In the genomic region with DNA sequence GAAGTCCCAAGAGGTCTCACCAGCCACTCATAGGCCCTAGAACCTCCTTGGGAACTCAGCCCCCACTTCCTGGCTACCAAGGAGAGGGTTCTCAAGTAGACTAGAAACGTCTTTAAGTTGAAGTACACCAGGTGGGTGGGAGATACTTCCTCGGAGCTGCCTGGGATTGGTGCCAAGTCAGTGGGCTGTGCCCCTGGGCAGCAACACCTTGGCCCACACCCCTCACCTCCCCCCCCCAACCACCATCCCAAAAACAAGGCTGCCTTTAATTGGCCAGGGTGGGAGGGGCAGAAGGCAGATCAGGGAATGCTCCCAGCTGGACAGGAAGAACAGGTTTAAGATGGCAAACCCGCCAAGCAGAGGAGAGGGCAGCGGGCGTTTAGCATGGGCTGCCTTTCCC, we compare ENCODE assay signal across 14 mouse cellular contexts. TPM values are rescaled to one million over a fixed set of nuclear protein-coding genes. Genes with fewer than 3 reads are reported as not detected.
DNase-seq lines count a peak whose midpoint lies in the region; ATAC-seq and TF ChIP-seq lines count a peak whose summit lies in the region.
"Had no signal": no experiment of that assay in that cellular context is flagged by ENCODE, and none has a peak within 500 bp of the region (broad histone marks: within the 10 kb centered on the region; RNA-seq: fewer than 3 reads in every experiment).

No protein-coding gene starts in this region.

- H3K27ac ChIP-seq in liver, adult 2 months (replicated peaks; ENCODE audit: insufficient read depth, low read depth, low read length): peak overlapping the region; percentile 80; the same call in 1 of the 2 replicates
- no peak overlapping the region for H3K27ac ChIP-seq in liver, embryonic 12.5 days
- H3K27ac ChIP-seq in stomach, embryonic 14.5 days (ENCODE audit: low read length): no peak overlapping the region
- H3K27ac ChIP-seq in midbrain, embryonic 14.5 days (replicated peaks; ENCODE audit: low read depth, low read length): no peak overlapping the region
- H3K27ac ChIP-seq: forebrain, embryonic 13.5 days had no signal

- H3K4me3 ChIP-seq in liver, adult 2 months (ENCODE audit: insufficient read depth, low read depth, low read length): peak overlapping the region; percentile 75
- H3K4me3 ChIP-seq in liver, embryonic 12.5 days: no peak overlapping the region
- H3K4me3 ChIP-seq in stomach, embryonic 14.5 days (ENCODE audit: low read depth, low read length): no peak overlapping the region
- no peak overlapping the region for H3K4me3 ChIP-seq in midbrain, embryonic 14.5 days (replicated peaks; ENCODE audit: low read depth, low read length)
- H3K4me3 ChIP-seq: forebrain, embryonic 13.5 days had no signal

- H3K27me3 ChIP-seq in liver, adult 2 months (ENCODE audit: control insufficient read depth, insufficient read depth, low read length): no peaks in the 10 kb centered on the region
- peaks cover 75% of the 10 kb centered on the region for H3K27me3 ChIP-seq in liver, embryonic 12.5 days (replicated peaks)
- no peaks in the 10 kb centered on the region for H3K27me3 ChIP-seq in stomach, embryonic 14.5 days (ENCODE audit: control insufficient read depth, insufficient read depth, low read length)
- H3K27me3 ChIP-seq in midbrain, embryonic 14.5 days (ENCODE audit: control insufficient read depth, insufficient read depth, low read length): peaks cover 15% of the 10 kb centered on the region

- intact Hi-C loops in left cerebral cortex, postnatal 25 days (cut with DNase I): no loop called here

- no peak for ATAC-seq in liver, embryonic 12.5 days
- ATAC-seq in stomach, embryonic 14.5 days (ENCODE audit: insufficient number of reproducible peaks, insufficient read depth, low FRiP score, low read depth): no peak
- no peak for ATAC-seq in midbrain, embryonic 14.5 days (ENCODE audit: low FRiP score, low TSS enrichment)
- ATAC-seq: forebrain, embryonic 13.5 days had no signal

- no peaks in the 10 kb centered on the region for H3K9me3 ChIP-seq in liver, embryonic 12.5 days (replicated peaks)
- no peaks in the 10 kb centered on the region for H3K9me3 ChIP-seq in stomach, embryonic 14.5 days (ENCODE audit: control insufficient read depth, low read depth, low read length)
- H3K9me3 ChIP-seq in midbrain, embryonic 14.5 days (ENCODE audit: control insufficient read depth, low read length): no peaks in the 10 kb centered on the region
- H3K9me3 ChIP-seq: forebrain, embryonic 13.5 days had no signal

- DNase-seq in liver, adult 2 months (ENCODE audit: extremely low read depth, low read depth, low spot score): peak; percentile 60
- peak; percentile 52 for DNase-seq in kidney, adult 9 months
- peak; percentile 82 to 86 for DNase-seq in lung, adult 18-20 months
- DNase-seq in midbrain, embryonic 14.5 days: no peak
- no peak for DNase-seq in ovary, adult 18-20 months (ENCODE audit: low spot score)
- no peak for DNase-seq in left cerebral cortex, postnatal 25 days (ENCODE audit: low spot score in 2 of 2)
- DNase-seq: retina, postnatal 1 day had no signal

- WGBS in liver, adult 2 months: 15% methylated on average over 5 of the region's 5 CpGs
- 58% methylated on average over 5 of the region's 5 CpGs for WGBS in liver, embryonic 12.5 days (ENCODE audit: insufficient replicate concordance)
- 52% methylated on average over 5 of the region's 5 CpGs for WGBS in stomach, embryonic 14.5 days
- 88% methylated on average over 5 of the region's 5 CpGs for WGBS in midbrain, embryonic 14.5 days

- H3K9ac ChIP-seq in liver, adult 2 months (ENCODE audit: low read depth, low read length): peak overlapping the region; percentile 37
- no peak overlapping the region for H3K9ac ChIP-seq in liver, embryonic 12.5 days
- no peak overlapping the region for H3K9ac ChIP-seq in stomach, embryonic 14.5 days (replicated peaks; ENCODE audit: low read depth, low read length)
- H3K9ac ChIP-seq in midbrain, embryonic 14.5 days (replicated peaks; ENCODE audit: low read length): no peak overlapping the region
- H3K9ac ChIP-seq: forebrain, embryonic 13.5 days had no signal

- peaks cover 15% of the 10 kb centered on the region; the same call in 1 of the 2 replicates for H3K36me3 ChIP-seq in liver, adult 2 months (ENCODE audit: control insufficient read depth, insufficient read depth, low read length)
- H3K36me3 ChIP-seq in liver, embryonic 12.5 days: no peaks in the 10 kb centered on the region
- no peaks in the 10 kb centered on the region for H3K36me3 ChIP-seq in stomach, embryonic 14.5 days (ENCODE audit: control insufficient read depth, insufficient read depth, low read length)
- no peaks in the 10 kb centered on the region for H3K36me3 ChIP-seq in midbrain, embryonic 14.5 days (ENCODE audit: control insufficient read depth, insufficient read depth, low read length)

- H3K4me2 ChIP-seq in liver, embryonic 12.5 days: no peak overlapping the region
- peak overlapping the region; percentile 65; the same call in 1 of the 2 replicates for H3K4me2 ChIP-seq in stomach, embryonic 14.5 days (replicated peaks; ENCODE audit: low read depth, low read length)
- no peak overlapping the region for H3K4me2 ChIP-seq in midbrain, embryonic 14.5 days (ENCODE audit: low read length)
- H3K4me2 ChIP-seq: forebrain, embryonic 13.5 days had no signal

- TF ChIP-seq CTCF in liver, adult 2 months (IDR thresholded peaks at IDR 0.05; ENCODE audit: low read depth, low read length): 0 out of 2 replicates have a peak, but pooled peaks have one; percentile 1

- 0 out of 2 replicates have a peak, but pooled peaks have one; percentile 28 for TF ChIP-seq POLR2A in liver, adult 2 months (IDR thresholded peaks at IDR 0.05; ENCODE audit: extremely low read depth, insufficient read depth, low read length)

- peaks cover 44% of the 10 kb centered on the region for H3K79me2 ChIP-seq in liver, adult 2 months (ENCODE audit: control insufficient read depth, insufficient read depth, low read length)

- H3K4me1 ChIP-seq in liver, adult 2 months (ENCODE audit: control insufficient read depth, insufficient read depth, low read length): peaks cover 15% of the 10 kb centered on the region; the same call in 1 of the 2 replicates
- H3K4me1 ChIP-seq in liver, embryonic 12.5 days: peaks cover 11% of the 10 kb centered on the region; the same call in 1 of the 2 replicates
- peaks cover 49% of the 10 kb centered on the region for H3K4me1 ChIP-seq in stomach, embryonic 14.5 days (ENCODE audit: control insufficient read depth, insufficient read depth, low read length)
- H3K4me1 ChIP-seq in midbrain, embryonic 14.5 days (ENCODE audit: control insufficient read depth, insufficient read depth, low read length): peaks cover 13% of the 10 kb centered on the region

RNA-seq across cellular contexts. Expression of a gene that starts 3.4 kb away (rescaled TPM):
- 511 and 573 TPM in 2 replicates for total RNA-seq in liver, adult 2 months (2014; rRNA removed)
- 178 and 182 TPM in 2 replicates for polyA plus RNA-seq in liver, adult 2 months (2012; rRNA removed)
- 31.3 and 31.8 TPM in 2 replicates for polyA plus RNA-seq in liver, embryonic 12.5 days (2016; fragmentation: Nextera tagmentation; extraction: Ambion mirVana)
- polyA plus RNA-seq in stomach, embryonic 14.5 days (2014; fragmentation: Nextera tagmentation; extraction: Ambion mirVana): 104 and 120 TPM in 2 replicates
- 2.4 and 4.9 TPM in 2 replicates for polyA plus RNA-seq in midbrain, embryonic 14.5 days (2014; fragmentation: Nextera tagmentation; extraction: Ambion mirVana)
- 10 to 100 TPM; 86.7 to 90.7 TPM for total RNA-seq in left cerebral cortex, postnatal 25 days (2021)

RNA-seq across cellular contexts. Expression of a gene that starts 16.4 kb away (rescaled TPM):
- total RNA-seq in liver, adult 2 months (2014; rRNA removed): 33.7 and 40.9 TPM in 2 replicates
- polyA plus RNA-seq in liver, adult 2 months (2012; rRNA removed): 145 and 157 TPM in 2 replicates
- polyA plus RNA-seq in liver, embryonic 12.5 days (2016; fragmentation: Nextera tagmentation; extraction: Ambion mirVana): 36.1 and 37.9 TPM in 2 replicates
- 65.0 and 67.6 TPM in 2 replicates for polyA plus RNA-seq in stomach, embryonic 14.5 days (2014; fragmentation: Nextera tagmentation; extraction: Ambion mirVana)
- 93.1 and 97.2 TPM in 2 replicates for polyA plus RNA-seq in midbrain, embryonic 14.5 days (2014; fragmentation: Nextera tagmentation; extraction: Ambion mirVana)
- 10 to 100 TPM; 38.0 to 39.7 TPM for total RNA-seq in left cerebral cortex, postnatal 25 days (2021)

RNA-seq across cellular contexts. Expression of a gene that starts 20.5 kb away (rescaled TPM):
- total RNA-seq in liver, adult 2 months (2014; rRNA removed): 0.46 TPM in 1 of 2 replicates, not detected in the other
- 11.7 and 14.2 TPM in 2 replicates for polyA plus RNA-seq in liver, adult 2 months (2012; rRNA removed)
- polyA plus RNA-seq in liver, embryonic 12.5 days (2016; fragmentation: Nextera tagmentation; extraction: Ambion mirVana): 4.7 and 5.2 TPM in 2 replicates
- 7.0 and 19.1 TPM in 2 replicates for polyA plus RNA-seq in stomach, embryonic 14.5 days (2014; fragmentation: Nextera tagmentation; extraction: Ambion mirVana)
- 3.4 and 5.1 TPM in 2 replicates for polyA plus RNA-seq in midbrain, embryonic 14.5 days (2014; fragmentation: Nextera tagmentation; extraction: Ambion mirVana)
- total RNA-seq in left cerebral cortex, postnatal 25 days (2021): 10 to 100 TPM; 11.4 to 13.1 TPM
- total RNA-seq: hematopoietic stem cell, adult 5-6 weeks had no signal

RNA-seq across cellular contexts. Expression of a gene that starts 33.2 kb away (rescaled TPM):
- total RNA-seq in liver, adult 2 months (2014; rRNA removed): not detected in 2 replicates
- polyA plus RNA-seq in liver, adult 2 months (2012; rRNA removed): not detected in 2 replicates
- polyA plus RNA-seq in liver, embryonic 12.5 days (2016; fragmentation: Nextera tagmentation; extraction: Ambion mirVana): not detected in 2 replicates
- not detected in 2 replicates for polyA plus RNA-seq in stomach, embryonic 14.5 days (2014; fragmentation: Nextera tagmentation; extraction: Ambion mirVana)
- polyA plus RNA-seq in midbrain, embryonic 14.5 days (2014; fragmentation: Nextera tagmentation; extraction: Ambion mirVana): not detected in 2 replicates
- not detected for total RNA-seq in left cerebral cortex, postnatal 25 days (2021)
- total RNA-seq: hematopoietic stem cell, adult 5-6 weeks had no signal
- polyA plus RNA-seq: brain, embryonic 14.5 days; forebrain, embryonic 13.5 days; gonadal fat pad, adult 2 months; limb, embryonic 11.5 days had no signal

RNA-seq across cellular contexts. Expression of a gene that starts 35.4 kb away (rescaled TPM):
- 0.07 and 0.09 TPM in 2 replicates for total RNA-seq in liver, adult 2 months (2014; rRNA removed)
- polyA plus RNA-seq in liver, adult 2 months (2012; rRNA removed): 0.04 and 0.05 TPM in 2 replicates
- polyA plus RNA-seq in liver, embryonic 12.5 days (2016; fragmentation: Nextera tagmentation; extraction: Ambion mirVana): 0.28 and 0.41 TPM in 2 replicates
- polyA plus RNA-seq in stomach, embryonic 14.5 days (2014; fragmentation: Nextera tagmentation; extraction: Ambion mirVana): 1.1 and 2.0 TPM in 2 replicates
- polyA plus RNA-seq in midbrain, embryonic 14.5 days (2014; fragmentation: Nextera tagmentation; extraction: Ambion mirVana): not detected in 2 replicates
- total RNA-seq in left cerebral cortex, postnatal 25 days (2021): 10 to 100 TPM; 11.5 to 13.8 TPM
- total RNA-seq: hematopoietic stem cell, adult 5-6 weeks had no signal

Comparison
In these comparisons a context has a peak if more than half of its experiments do, and no peak if none do; other contexts are left out.
1. DNase-seq: peak in liver, adult 2 months (single experiment), kidney, adult 9 months (single experiment) and lung, adult 18-20 months (2 of 2); none in midbrain, embryonic 14.5 days (single experiment), ovary, adult 18-20 months (single experiment) and left cerebral cortex, postnatal 25 days (0 of 2).